9 mouse cellular contexts compared by ENCODE assay signal in genomic region chr17:62415152-62415551, GRCm38 (mm10).
DNase-seq lines count a peak whose midpoint lies in the region; ATAC-seq and TF ChIP-seq lines count a peak whose summit lies in the region.
"Had no signal": no experiment of that assay in that cellular context is flagged by ENCODE, and none has a peak within 500 bp of the region (broad histone marks: within the 10 kb centered on the region; RNA-seq: fewer than 3 reads in every experiment).

No protein-coding gene starts in this region.

- no peaks in the 10 kb centered on the region for H3K4me1 ChIP-seq in midbrain, postnatal 0 days (ENCODE audit: insufficient read depth, low read length)
- H3K4me1 ChIP-seq in midbrain, embryonic 16.5 days (ENCODE audit: control insufficient read depth, insufficient read depth, low read length) = no peaks in the 10 kb centered on the region
- no peaks in the 10 kb centered on the region for H3K4me1 ChIP-seq in stomach, postnatal 0 days (replicated peaks; ENCODE audit: control insufficient read depth, insufficient read depth)
- H3K4me1 ChIP-seq: stomach, embryonic 15.5 days had no signal

- no peak for TF ChIP-seq CTCF in midbrain, postnatal 0 days (IDR thresholded peaks at IDR 0.05)
- TF ChIP-seq CTCF in stomach, postnatal 0 days (IDR thresholded peaks at IDR 0.05; ENCODE audit: low read depth) = no peak

- 85% methylated on average over 4 of the region's 4 CpGs for WGBS in midbrain, postnatal 0 days
- 87% methylated on average over 4 of the region's 4 CpGs for WGBS in midbrain, embryonic 16.5 days
- 64% methylated on average over 4 of the region's 4 CpGs for WGBS in stomach, postnatal 0 days

- no peaks in the 10 kb centered on the region for H3K36me3 ChIP-seq in midbrain, postnatal 0 days (ENCODE audit: insufficient read depth, low read length)
- H3K36me3 ChIP-seq in midbrain, embryonic 16.5 days (ENCODE audit: control insufficient read depth, insufficient read depth, low read length) = no peaks in the 10 kb centered on the region
- H3K36me3 ChIP-seq in stomach, postnatal 0 days (ENCODE audit: control insufficient read depth, insufficient read depth, low read length) = no peaks in the 10 kb centered on the region
- H3K36me3 ChIP-seq: stomach, embryonic 15.5 days had no signal

- no peak overlapping the region for H3K27ac ChIP-seq in midbrain, postnatal 0 days (ENCODE audit: low read depth, low read length)
- no peak overlapping the region for H3K27ac ChIP-seq in midbrain, embryonic 16.5 days (ENCODE audit: low read length)
- no peak overlapping the region for H3K27ac ChIP-seq in stomach, postnatal 0 days (replicated peaks)
- H3K27ac ChIP-seq: macrophage; stomach, embryonic 15.5 days had no signal

- no peak overlapping the region for H3K9ac ChIP-seq in midbrain, postnatal 0 days (replicated peaks; ENCODE audit: low read length, poor library complexity, severe bottlenecking)
- no peak overlapping the region for H3K9ac ChIP-seq in midbrain, embryonic 16.5 days (ENCODE audit: low read depth, low read length)
- no peak overlapping the region for H3K9ac ChIP-seq in stomach, postnatal 0 days (ENCODE audit: low read length)
- H3K9ac ChIP-seq: stomach, embryonic 15.5 days had no signal

- no peaks in the 10 kb centered on the region for H3K9me3 ChIP-seq in midbrain, postnatal 0 days (ENCODE audit: low read length)
- H3K9me3 ChIP-seq in midbrain, embryonic 16.5 days (replicated peaks; ENCODE audit: control insufficient read depth, low read length, poor library complexity, severe bottlenecking) = no peaks in the 10 kb centered on the region
- no peaks in the 10 kb centered on the region for H3K9me3 ChIP-seq in stomach, postnatal 0 days (ENCODE audit: control insufficient read depth, low read length)
- H3K9me3 ChIP-seq: stomach, embryonic 15.5 days had no signal

- peak; percentile 73 for TF ChIP-seq EP300 in stomach, postnatal 0 days (optimal IDR thresholded peaks at IDR 0.05)

- no peaks in the 10 kb centered on the region for H3K27me3 ChIP-seq in midbrain, postnatal 0 days (ENCODE audit: insufficient read depth, low read length)
- no peaks in the 10 kb centered on the region for H3K27me3 ChIP-seq in midbrain, embryonic 16.5 days (ENCODE audit: control insufficient read depth, insufficient read depth, low read depth, low read length)
- H3K27me3 ChIP-seq in stomach, postnatal 0 days (ENCODE audit: control insufficient read depth, insufficient read depth, low read length) = no peaks in the 10 kb centered on the region
- H3K27me3 ChIP-seq: stomach, embryonic 15.5 days had no signal

- DNase-seq in midbrain, postnatal 0 days (ENCODE audit: low spot score) = peak; percentile 68
- peak; percentile 8 to 26 for DNase-seq in frontal cortex, postnatal 36 days (ENCODE audit: low spot score in 2 of 2)
- DNase-seq in layer of hippocampus, adult 8-10 months (ENCODE audit: low spot score in 2 of 2) = peak; percentile 19 to 45
- no peak for DNase-seq in stomach, postnatal 0 days (ENCODE audit: low spot score)
- no peak for DNase-seq in embryo, embryonic 10 days (ENCODE audit: low spot score)
- DNase-seq in spleen, postnatal 14 days (ENCODE audit: low spot score in 2 of 2) = no peak

- no peak; the same call in 1 of the 2 replicates for ATAC-seq in midbrain, postnatal 0 days (ENCODE audit: low FRiP score)
- ATAC-seq in midbrain, embryonic 16.5 days = no peak
- no peak for ATAC-seq in stomach, postnatal 0 days (ENCODE audit: low FRiP score, low TSS enrichment)

- H3K4me2 ChIP-seq in midbrain, postnatal 0 days (ENCODE audit: low read depth, low read length, poor library complexity, severe bottlenecking) = no peak overlapping the region
- no peak overlapping the region for H3K4me2 ChIP-seq in midbrain, embryonic 16.5 days (ENCODE audit: low read length)
- H3K4me2 ChIP-seq in stomach, postnatal 0 days (replicated peaks; ENCODE audit: low read depth) = no peak overlapping the region
- H3K4me2 ChIP-seq: stomach, embryonic 15.5 days had no signal

- no peak overlapping the region for H3K4me3 ChIP-seq in midbrain, postnatal 0 days (ENCODE audit: low read depth, low read length)
- H3K4me3 ChIP-seq in midbrain, embryonic 16.5 days (ENCODE audit: low read depth, low read length) = no peak overlapping the region
- H3K4me3 ChIP-seq in stomach, postnatal 0 days (ENCODE audit: low read depth, low read length) = no peak overlapping the region
- H3K4me3 ChIP-seq: stomach, embryonic 15.5 days had no signal

Comparison
In these comparisons a context has a peak if more than half of its experiments do, and no peak if none do; other contexts are left out.
1. DNase-seq: peak in midbrain, postnatal 0 days (single experiment), frontal cortex, postnatal 36 days (2 of 2) and layer of hippocampus, adult 8-10 months (2 of 2); none in stomach, postnatal 0 days (single experiment), embryo, embryonic 10 days (single experiment) and spleen, postnatal 14 days (0 of 2).